Mouse (Mus musculus) neutrophil, adult 65 days (primary cell): ENCODE measurements around the gene Olfr1369-ps1. TPM values are rescaled to one million over a fixed set of nuclear protein-coding genes. Genes with fewer than 3 reads are reported as not detected.

Experiments
- total RNA-seq: library from RNA; stranded (reverse); gene quantifications from 2 replicates; pipeline ENCODE4 v1.2.4, GENCODE M21; 2023

Olfr1369-ps1 gene
- total RNA-seq, result not detected in 2 replicates

DNA sequence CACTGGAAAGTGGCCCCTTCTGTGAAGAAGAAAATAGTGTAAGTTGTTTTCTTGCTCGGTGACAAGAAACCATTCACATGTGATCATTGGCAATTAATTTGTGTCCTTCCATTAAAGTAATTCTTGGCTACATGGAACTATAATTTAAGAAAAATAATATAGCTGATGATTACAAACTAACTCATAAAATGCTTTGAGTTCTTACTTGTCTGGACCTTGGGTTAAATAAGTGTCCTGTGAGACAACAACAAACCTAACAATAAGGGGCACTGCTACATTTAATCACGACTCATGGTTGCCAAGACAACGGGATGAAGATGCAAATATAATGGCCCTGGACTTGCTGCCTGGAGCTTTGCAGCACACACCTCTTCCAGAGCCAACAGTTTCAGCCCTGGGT is at the start of gene Olfr1369-ps1:
Gene Olfr1369-ps1 (plus strand): TSS at position 301 of the 400 bp plus-strand sequence.

DNA sequence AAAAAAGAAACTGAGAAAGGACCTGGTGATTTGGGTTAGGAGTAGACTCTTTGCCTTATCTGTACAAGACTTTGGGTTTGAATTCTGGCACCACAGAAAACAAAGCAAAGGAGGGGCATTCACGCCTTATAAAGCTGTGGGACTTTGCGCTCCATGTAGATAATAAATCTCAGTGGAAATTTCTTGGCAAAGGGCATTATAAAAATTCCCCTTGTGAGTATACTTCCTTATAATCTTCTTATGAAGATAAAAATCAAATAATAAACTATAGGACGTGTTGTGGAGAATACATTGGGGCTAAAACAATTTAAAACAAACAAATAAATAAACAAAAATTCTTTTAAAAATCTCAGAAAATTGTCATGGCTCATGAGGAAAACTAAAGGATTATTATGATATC is 36.4 kb upstream of the Olfr1369-ps1 start, which contains the start of gene Olfr1370:
Gene Olfr1370 (minus strand): TSS at position 101 of the 400 bp plus-strand sequence.

DNA sequence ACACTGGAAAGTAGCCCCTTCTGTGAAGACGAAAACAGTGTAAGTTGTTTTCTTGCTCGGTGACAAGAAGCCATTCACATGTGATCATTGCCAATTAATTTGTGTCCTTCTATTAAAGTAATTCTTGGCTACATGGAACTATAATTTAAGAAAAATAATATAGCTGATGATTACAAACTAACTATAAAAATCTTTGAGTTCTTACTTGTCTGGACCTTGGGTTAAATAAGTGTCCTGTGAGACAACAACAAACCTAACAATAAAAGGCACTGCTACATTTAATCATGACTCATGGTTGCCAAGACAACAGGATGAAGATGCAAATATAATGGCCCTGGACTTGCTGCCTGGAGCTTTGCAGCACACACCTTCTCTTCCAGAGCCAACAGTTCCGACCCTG is 18.1 kb downstream of the Olfr1369-ps1 start, which contains the start of gene Olfr263:
Gene Olfr263 (plus strand): TSS at position 301 of the 400 bp plus-strand sequence.

DNA sequence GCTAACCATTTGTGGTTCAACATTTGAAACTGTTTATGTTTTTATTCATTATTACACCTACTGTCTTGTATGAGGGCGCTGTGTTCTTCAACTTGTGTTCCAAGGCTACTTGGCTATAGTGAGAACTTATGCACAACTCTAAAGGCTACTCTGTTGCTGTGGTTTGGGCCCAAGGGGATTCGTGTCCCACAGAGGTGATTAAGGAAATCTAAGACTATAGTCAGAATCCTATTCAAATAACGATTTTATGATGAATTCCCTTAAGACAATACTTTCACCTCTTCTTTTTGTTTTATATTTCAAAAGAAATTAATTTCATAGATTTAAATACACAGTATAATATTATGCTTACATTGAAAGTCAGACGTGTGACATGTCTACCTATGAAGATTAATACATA is 34.5 kb downstream of the Olfr1369-ps1 start, which contains the start of gene Olfr1368:
Gene Olfr1368 (minus strand): TSS at position 101 of the 400 bp plus-strand sequence.

Other genes starting within 250 kb of the Olfr1369-ps1 start
- not detected in 2 replicates for gene Olfr1370, start 36.5 kb upstream of the Olfr1369-ps1 start, total RNA-seq
- not detected in 2 replicates for gene Olfr263, start 18.2 kb downstream of the Olfr1369-ps1 start, total RNA-seq
- not detected in 2 replicates for gene Olfr1368, start 34.4 kb downstream of the Olfr1369-ps1 start, total RNA-seq
- gene Trim27, start 68.0 kb downstream of the Olfr1369-ps1 start, total RNA-seq, result 35.7 and 48.7 TPM in 2 replicates
- gene Gpx5, start 181.2 kb downstream of the Olfr1369-ps1 start, total RNA-seq, result not detected in 2 replicates
- gene Gpx6, start 200.6 kb downstream of the Olfr1369-ps1 start, total RNA-seq, result not detected in 2 replicates
- gene Olfr1367, start 235.4 kb downstream of the Olfr1369-ps1 start, total RNA-seq, result not detected in 2 replicates